23 mouse cellular contexts compared by ENCODE assay signal in the genomic region with DNA sequence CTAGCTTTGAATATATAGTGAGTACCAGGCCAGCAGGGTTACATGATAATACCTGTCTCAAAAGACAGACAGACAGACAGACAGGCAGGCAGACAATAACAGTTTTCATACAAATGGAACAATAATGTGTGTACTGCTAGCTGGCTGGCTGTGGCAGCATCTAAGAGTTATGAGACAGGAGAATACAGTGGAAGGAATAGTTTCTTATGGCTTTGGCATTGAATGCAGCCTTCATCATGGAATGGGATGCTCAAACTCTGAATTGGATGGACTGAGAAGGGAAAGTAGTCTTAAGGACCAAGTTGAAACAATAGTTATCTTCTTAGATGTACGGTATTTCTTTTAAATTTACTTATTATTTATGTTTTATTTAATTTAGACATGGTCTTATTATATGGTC. TPM values are rescaled to one million over a fixed set of nuclear protein-coding genes. Genes with fewer than 3 reads are reported as not detected.
"Had no signal": no experiment of that assay in that cellular context is flagged by ENCODE, and none has a peak within 500 bp of the region (broad histone marks: within the 10 kb centered on the region; RNA-seq: fewer than 3 reads in every experiment).

No protein-coding gene starts in this region.

- H3K4me1 ChIP-seq: neural tube, embryonic 13.5 days; neural tube, embryonic 15.5 days; stomach, embryonic 15.5 days had no signal

- H3K9ac ChIP-seq: neural tube, embryonic 13.5 days; neural tube, embryonic 15.5 days; stomach, embryonic 15.5 days had no signal

- H3K4me3 ChIP-seq: neural tube, embryonic 13.5 days; neural tube, embryonic 15.5 days; stomach, embryonic 15.5 days had no signal

- H3K4me2 ChIP-seq: neural tube, embryonic 13.5 days; neural tube, embryonic 15.5 days; stomach, embryonic 15.5 days had no signal

- DNase-seq: retina, postnatal 1 day; right cerebral cortex, adult 18-20 months; right cerebral cortex, postnatal 14 days; right cerebral cortex, postnatal 25 days; right cerebral cortex, postnatal 4 days; spleen, adult 18-20 months; thymus, adult 18-20 months; thymus, adult 2 months; thymus, postnatal 14 days; thymus, postnatal 25 days; thymus, postnatal 36 days; thymus, postnatal 4 days had no signal

- H3K9me3 ChIP-seq: neural tube, embryonic 13.5 days; neural tube, embryonic 15.5 days; stomach, embryonic 15.5 days had no signal

- H3K27ac ChIP-seq: neural tube, embryonic 13.5 days; neural tube, embryonic 15.5 days; stomach, embryonic 15.5 days; stomach, postnatal 0 days had no signal

- H3K36me3 ChIP-seq: neural tube, embryonic 13.5 days; neural tube, embryonic 15.5 days; stomach, embryonic 15.5 days had no signal

- H3K27me3 ChIP-seq: neural tube, embryonic 13.5 days; neural tube, embryonic 15.5 days; stomach, embryonic 15.5 days had no signal

RNA-seq across cellular contexts. Expression of gene Cga, which starts 5.7 kb away (rescaled TPM):
- polyA plus RNA-seq: neural tube, embryonic 14.5 days; small intestine, adult 2 months; spleen, adult 2 months; stomach, embryonic 14.5 days; stomach, embryonic 15.5 days; stomach, embryonic 16.5 days; testis, adult 2 months; urinary bladder, adult 2 months had no signal
